Mouse (Mus musculus): Measurements from ENCODE around the gene Olfml2b.

DNA sequence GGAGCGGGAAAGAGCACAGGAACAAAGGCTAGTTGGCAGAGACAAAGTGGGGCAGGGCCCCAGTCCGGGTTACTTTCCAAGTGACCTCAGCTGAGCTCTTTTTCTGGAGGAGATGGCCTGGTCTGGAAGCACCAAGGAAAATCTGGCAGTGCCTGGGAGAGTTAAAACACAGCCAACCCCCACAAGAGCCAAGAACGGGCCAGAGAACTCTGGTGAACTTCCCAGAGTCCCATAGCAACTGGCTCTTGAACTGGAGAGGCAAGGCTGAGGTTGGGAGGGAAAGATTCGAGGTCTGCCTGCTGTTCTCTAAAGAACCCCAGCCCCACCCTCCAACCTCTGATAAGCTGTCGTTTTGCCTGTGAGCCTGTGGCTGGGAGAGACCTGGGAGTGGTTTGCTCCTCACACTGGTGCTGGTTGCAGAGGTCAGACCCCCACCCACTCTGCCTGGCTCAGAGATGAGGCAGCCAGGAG is 50.5 kb downstream of the Olfml2b start:
- no peak for TF ChIP-seq CTCF (IDR thresholded peaks at IDR 0.05; ENCODE audit: control insufficient read depth, insufficient read depth, insufficient read length)
- TF ChIP-seq MYOG (IDR thresholded peaks at IDR 0.05; ENCODE audit: control insufficient read depth, extremely low read depth, insufficient read length): no peak
- no peak for TF ChIP-seq USF1 (IDR thresholded peaks at IDR 0.05; ENCODE audit: low read depth)
- no peak for TF ChIP-seq CEBPB (IDR thresholded peaks at IDR 0.05; ENCODE audit: low read depth)
- no peak for TF ChIP-seq MAX (IDR thresholded peaks at IDR 0.05)
- no peak for TF ChIP-seq MYOD1 (IDR thresholded peaks at IDR 0.05; ENCODE audit: control insufficient read depth, insufficient read length, low read depth)
